Mouse (Mus musculus) cerebellum, postnatal 4 days (tissue): ENCODE results near the gene Adh6b.

ENCODE experiments used
- DNase-seq, 2 experiments: peaks; one replicate each; pipeline ENCODE4 v3.0.0; 2022; ENCODE audit warnings: low spot score in 2 of 2, mixed read lengths in 1 of 2

Gene Adh6b

DNA sequence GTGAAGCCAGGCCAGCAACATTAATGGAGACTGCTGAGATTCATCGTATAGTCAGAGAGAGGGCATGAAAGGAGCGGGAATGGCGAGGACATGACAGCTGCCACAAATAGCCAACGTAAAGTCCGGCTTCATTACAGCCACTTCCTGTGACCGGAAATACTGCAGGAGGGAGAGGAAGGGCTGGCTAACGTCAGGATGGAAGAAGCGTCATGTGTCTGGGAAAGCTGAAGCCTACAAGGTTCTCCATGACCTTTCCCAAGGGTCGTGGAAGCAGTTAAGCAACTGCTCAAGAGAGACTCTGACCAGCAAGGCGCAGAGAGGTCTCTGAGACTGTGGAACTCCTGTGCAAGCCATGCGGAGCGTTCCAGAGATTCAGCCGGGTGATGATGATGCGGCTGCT lies at the start of gene Adh6b:
Gene Adh6b, plus strand, starts transcription at position 305 of the 400 bp plus-strand sequence.
- DNase-seq: no peak

DNA sequence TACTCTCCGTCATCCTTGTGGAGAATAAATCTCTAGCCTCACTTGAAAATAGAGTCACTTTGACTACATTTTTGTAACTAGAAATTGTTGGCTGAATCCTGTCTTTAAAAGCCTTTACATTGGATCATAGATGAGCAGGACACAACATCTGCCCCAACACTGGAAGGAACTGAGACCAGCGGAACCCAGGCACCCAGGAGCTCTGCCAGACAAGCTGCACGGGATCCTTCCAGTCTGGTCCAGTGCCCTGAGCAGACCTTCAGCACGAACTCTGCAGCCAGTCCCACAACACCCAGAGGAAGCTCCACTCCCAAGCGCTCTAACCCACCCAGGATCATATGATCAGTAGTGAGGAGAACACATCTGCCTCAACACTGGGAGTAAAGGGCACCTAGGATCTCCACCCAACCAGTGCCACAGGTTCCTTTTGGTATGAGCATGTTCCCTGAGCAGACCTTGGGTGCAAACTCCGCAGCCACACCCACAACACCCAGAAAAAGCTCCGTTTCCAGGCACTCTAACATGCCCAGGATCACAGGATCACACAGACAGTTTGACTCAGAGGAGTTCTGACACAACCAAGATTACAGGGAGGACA lies 48.2 kb upstream of the Adh6b start:
- DNase-seq: no peak

DNA sequence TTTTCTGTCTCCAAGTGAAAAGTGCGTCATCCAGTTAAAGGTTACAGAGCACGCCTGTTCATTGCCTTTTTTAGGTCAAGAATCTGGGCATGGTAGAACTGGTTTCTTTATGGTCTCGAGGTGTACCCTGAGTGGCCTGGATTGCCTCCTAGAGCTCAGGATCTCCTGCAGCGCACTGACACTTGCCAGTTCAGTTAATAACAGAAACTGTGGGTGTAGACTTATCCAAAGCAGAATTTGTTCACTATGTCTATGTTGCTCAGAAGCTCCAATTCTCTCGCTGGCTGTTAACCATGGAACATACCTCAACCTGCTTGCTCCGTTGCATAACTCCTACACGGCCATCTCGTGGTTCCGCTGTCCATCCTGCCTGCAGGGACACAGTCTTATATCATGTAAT lies 41.4 kb upstream of the Adh6b start:
- no peak for DNase-seq

DNA sequence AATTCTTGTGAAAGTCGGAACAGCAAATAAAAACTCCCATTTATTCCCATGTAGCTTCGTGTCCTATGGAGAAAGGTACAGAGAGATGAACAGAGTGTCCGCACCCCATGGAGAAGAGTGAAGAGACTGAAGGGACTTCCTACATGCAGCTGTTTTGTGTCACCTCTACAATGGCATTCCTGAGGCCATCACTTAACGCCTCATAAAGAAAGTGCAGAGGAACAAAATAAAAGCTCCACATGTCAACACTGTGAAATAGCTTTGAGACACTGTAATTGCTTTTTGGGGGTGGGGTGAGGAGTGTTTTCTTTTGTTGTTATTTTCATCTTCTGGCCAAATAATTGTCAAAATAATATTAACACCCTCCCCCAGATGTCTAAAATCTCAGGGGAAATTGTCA lies 38.9 kb upstream of the Adh6b start:
- DNase-seq: no peak

DNA sequence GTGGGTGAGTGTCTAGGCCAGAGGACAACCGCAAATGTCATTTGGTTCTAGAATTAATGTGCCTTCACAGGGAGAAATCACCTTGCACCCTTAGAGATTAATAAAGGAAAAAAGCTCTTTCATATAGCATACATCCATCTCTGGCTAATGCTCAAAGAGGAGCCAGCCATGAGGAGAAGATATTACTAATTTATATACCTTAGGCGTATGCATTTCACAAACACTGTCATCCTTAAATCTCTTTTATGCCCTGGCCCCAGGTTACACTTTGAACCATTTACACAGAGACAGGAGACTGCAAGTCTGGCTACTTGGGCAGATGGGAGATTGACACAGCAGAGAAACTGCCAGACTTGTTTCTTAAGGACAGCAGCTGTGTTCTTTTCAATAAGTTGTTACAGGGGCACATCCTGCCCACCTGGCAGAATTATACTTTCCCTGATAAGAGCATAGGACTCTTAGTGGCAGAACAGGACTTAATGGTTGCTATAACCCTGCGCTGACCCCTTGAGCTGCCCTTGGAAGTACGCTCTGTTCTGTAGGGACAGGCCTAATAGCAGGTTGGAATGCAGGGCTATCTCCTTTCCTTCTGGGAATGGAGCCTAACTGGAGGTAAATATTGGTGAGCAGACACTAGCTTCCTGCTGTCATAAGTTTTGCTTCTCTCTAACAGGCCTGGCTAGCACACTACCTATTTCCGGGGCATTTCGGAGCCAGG lies 37.6 kb upstream of the Adh6b start:
- no peak for DNase-seq

DNA sequence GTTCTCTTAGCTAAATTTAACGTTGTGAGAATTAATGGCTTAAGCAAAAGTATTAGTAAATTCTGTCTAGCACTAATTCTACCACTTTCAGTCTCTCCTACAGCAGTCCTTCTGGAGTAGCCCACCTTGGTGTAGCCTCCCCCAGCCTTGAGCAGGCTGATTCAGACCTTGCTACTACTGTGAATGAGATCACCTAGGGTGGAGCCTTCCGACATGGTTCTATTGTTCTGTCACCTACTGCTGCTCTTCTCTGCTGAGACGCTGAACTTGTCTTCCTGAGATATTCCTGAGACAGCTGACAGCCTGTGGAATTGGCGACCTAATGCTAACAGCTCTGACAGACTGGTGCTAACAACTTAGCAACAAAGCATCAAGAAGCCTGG lies 37.1 kb upstream of the Adh6b start:
- no peak for DNase-seq

DNA sequence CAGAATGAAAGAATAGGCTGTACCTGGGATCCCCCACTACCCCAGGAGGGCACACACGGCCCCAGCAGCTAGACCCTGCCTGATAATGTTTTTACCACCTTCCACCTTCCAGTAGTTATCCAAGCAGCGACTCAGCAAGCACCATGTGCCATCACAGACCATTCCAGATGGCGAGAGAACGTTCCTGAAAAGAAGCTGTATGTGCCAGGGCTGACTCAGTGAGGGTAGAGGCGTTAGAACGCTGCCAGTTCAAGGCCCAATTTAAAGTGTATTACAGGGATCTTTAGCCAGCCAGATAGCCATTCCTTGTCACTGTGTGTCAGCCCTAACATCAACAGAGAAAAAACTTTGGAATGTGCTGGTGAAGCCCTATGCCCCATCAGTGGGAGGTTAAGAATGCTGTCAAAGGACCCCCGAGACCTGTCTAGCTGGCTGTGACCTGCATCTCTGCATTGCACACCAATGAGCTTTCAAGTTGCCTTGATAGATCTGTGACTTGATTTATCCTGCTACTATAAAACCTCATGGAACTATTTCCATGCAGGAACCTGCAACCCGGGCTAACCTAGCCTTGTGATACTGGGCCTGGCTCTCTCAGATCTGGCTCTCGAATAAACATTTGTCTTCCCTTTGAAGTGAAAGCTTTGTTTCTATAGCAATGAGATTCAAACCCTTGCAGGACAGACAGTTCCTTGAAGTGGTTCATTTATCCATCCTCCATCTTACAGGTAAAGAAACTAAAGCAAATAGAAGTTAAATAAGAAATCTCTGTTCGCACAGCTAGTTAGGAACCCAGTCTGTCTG lies 35.9 kb upstream of the Adh6b start:
- DNase-seq: no peak

DNA sequence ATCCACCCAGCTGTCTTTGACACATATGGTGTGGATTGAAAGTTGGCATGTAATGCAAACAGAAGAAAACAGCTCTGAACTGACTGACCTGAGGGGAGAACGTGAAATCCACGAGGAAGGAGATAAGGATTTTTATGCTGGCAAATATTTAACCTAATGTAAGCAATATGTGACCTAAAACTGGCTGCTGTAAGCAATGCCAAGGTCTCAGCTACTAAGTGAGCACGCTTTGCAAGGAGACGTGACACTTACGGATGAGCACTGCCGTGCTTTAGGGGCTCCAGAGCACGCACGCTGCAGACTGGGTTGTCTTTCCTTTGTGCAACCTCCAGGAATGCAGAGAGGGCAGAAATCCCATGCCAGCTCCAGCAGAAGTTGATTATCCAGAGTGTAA lies 35.3 kb upstream of the Adh6b start:
- DNase-seq: no peak

DNA sequence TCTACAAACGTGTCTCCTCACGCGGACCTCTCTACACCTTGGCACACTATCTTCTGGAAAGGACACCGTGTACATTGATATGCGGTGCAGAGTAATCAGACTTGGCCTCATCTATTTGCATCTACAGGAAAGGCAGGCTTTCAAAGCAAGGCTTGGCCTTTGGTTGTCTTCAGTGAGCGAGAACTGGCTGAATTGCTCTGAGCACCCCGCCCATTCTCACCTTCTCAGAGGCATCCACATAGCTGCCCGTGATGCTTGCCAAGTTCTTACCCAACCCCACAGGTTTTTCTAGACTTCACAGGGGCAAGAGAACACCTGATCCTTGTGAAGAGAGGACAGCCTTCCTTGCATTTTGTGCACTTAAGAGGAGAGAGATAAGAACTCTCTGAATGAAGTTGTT lies 31.7 kb upstream of the Adh6b start:
- no peak for DNase-seq

DNA sequence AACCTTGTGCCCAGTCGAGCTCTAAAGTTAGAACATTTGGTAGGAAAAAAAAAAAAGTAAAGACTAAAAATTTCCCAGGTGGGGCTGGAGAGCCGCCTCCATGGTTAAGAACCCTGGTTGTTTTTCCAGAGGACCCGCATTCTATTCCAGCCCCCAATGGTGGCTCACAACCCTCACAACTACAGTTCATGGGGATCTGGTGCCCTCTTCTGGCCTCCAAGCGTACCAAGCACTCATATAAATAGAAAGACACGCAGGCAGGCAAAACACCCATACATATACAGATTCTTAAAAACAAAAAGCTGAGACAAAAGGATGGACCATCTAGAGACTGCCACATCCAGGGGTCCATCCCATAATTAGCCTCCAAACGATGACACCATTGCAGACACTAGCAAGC lies 30.6 kb upstream of the Adh6b start:
- no peak for DNase-seq

DNA sequence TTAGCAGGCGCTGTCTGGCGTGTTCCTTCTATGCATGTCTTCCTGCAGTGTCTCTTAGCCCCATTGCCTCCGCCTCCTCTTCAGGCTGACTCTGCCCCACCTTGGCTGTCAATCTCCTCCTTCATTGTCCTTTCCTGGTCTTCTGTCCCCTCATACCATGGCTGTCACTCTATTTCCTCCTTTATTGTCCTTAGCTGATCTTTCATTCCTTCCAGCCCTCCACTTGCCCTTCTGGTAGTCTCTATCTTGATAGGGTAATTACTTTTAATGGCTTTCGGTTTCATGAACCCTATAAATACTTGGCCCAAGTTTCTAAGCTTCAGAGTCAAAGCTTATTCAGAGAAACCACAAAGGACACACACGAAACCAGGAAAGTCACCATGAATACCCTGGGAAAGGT lies 28.6 kb upstream of the Adh6b start, which contains the start of gene Adh6a:
Gene Adh6a, plus strand, starts transcription at position 322 of the 400 bp plus-strand sequence.
- no peak for DNase-seq

DNA sequence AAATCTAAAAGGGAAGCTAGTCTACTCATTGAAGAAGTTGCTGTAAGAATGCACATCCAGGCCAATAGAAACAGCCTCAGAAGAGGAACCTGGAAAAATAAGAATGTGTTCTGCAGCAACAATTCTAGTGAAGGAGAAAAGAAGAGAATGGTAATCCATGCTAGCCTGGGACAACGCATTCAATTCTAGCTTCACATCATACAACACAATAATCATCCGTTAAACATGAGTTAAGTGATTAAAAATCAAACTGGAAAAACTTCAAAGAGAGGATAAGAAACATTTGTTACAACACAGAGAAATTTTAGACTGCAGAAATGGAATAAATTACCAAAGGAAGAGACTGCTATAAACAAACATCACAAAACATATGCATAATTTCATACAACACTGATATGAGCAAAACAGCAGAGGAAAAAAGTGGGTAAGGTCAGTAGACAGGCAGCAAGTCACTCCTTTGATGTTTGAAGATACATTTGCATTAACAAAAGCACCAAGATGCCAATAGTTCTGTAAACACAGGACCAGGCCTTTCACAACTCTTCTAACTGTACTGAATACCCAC lies 24.6 kb upstream of the Adh6b start:
- no peak for DNase-seq

DNA sequence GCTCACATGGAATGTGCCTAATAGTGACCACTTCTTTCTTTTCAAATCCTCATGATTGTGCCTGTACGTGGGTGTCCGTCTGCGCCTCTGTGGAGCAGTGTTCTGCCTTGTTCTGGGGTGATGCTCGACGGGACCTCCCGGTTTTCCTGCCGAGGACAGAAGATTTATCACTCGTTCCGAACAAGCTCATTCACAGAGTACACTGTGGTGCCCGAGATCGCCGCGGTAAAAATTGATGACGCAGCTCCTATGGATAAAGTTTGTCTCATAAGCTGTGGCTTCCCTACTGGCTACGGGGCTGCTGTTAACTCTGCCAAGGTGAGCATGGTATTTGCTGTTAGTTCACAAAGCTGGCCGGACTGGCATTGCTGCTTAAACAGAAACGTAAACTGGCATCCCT lies 16.6 kb upstream of the Adh6b start:
- no peak for DNase-seq

DNA sequence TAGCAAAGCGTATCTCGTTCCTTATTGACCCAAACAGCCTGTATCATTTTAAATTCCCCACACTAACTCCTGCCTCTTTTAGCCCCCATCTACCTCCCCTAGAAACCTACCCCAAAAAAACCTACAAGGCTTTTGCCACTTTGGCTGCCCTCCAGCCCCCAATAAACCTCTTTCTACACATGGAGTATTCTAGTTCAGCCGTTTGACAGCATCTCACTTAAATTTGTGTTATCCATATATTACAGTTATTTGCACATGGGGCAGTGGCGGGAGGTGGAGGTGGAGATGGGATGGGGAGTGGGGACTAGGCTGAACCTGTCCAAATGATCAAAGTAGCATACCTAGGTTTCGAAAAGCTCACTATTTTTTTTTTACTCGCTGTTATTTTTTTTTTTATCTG lies 16.1 kb upstream of the Adh6b start:
- no peak for DNase-seq

DNA sequence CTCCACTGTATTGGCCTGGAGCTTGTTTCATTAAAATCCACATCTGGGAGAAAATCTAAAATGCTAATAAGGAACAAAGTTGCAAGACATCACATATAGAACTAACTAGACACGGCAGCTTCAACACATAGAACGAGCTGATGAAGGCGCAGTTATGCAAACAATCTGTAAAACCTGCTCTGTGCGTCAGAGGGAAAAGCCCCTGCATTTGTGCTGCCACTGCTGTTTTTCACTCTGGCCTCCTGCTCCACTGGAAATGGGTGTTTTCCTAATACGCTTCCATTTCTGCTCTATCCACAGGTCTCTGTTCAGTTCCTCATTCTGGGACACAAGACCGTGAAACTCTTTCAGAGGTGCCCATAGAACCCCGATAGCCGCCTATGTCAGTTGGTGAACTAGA lies 7.7 kb upstream of the Adh6b start:
- no peak for DNase-seq

DNA sequence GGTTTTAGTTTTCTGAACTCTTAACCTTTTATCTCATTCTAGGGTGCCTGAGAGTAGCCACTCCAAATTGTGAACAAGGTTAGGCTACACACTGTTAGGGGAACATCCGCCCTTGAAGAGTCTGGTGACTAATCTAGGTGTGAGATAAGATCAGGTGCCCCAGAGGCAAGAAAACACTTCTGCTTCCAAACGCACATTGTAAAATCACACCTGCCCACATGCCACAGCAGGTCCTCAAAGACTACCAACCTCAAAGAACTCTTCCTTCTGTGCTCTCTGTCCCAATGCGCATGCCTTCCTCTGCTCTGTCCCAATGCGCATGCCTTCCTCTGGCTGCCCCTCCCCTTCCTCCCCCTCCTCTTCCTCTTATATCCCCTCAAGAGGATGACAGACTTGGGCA lies 7.3 kb upstream of the Adh6b start:
- DNase-seq: no peak

DNA sequence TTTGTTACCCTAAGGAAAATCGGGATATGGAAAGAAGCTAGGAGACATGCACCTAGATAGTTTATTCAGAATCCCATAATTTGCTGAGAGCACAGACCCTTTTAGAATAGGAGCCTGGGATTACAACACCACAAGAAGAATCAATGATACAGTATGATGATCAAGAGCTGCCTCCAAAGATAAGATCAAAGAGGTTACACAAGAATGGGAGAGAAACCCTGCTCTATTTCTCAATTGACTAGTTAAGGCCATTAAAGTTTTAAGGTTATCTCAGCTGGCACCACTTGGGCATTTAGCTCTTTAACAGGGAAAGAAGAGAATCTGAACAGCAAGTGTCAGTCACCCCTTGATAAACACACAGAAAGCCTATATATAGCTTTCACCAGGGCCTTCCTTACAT lies 6.0 kb upstream of the Adh6b start:
- DNase-seq: no peak

DNA sequence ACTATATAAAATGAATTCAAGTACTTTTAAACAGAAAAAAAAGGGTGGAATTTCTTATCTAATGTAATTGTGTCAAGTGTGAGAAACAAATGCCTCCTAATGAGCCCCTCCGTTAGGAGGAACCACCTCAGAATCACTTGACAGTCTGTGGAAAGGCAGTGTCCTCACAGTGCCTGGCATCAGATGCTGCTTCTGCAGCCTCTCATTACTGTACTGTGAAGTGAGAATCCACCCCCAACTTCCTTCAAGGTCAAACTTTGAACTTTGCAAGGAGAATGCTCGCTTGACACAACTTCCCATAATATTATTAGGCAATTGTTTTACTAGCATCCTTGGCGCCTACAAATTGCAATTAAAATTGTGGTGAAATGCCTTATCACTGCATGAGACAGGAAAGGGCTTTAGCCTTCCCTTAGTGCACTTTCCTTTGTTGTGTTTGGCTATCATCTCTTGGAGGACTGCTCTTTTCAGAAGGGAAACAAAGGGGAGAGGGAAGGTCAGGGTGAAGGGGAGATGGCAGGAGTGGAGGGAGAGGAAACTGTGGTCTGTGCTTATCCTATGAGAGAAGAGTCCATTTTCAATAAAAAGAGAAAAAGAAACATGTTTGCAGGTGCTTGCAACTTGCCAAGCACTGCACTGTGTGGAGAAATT lies 5.3 kb upstream of the Adh6b start:
- no peak for DNase-seq

DNA sequence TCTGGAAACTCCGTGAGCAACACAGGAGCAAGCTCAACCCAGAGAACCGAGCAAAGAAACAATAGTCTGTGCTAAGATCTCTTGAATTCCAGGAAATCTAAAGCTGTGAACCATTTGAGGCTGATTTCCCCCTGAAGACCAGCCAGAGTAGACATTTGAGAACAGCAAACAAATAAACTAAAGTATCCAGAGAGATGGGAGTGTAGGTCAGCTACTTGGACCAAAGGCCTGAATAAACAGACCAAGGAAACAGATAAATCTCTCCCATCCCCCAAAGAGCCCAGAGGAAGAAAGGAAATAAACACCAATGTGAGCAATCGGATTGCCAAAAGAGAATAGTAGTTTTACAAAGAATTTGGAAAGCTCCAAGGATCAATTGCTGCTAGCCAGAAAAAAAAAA lies 5.5 kb downstream of the Adh6b start:
- no peak for DNase-seq

DNA sequence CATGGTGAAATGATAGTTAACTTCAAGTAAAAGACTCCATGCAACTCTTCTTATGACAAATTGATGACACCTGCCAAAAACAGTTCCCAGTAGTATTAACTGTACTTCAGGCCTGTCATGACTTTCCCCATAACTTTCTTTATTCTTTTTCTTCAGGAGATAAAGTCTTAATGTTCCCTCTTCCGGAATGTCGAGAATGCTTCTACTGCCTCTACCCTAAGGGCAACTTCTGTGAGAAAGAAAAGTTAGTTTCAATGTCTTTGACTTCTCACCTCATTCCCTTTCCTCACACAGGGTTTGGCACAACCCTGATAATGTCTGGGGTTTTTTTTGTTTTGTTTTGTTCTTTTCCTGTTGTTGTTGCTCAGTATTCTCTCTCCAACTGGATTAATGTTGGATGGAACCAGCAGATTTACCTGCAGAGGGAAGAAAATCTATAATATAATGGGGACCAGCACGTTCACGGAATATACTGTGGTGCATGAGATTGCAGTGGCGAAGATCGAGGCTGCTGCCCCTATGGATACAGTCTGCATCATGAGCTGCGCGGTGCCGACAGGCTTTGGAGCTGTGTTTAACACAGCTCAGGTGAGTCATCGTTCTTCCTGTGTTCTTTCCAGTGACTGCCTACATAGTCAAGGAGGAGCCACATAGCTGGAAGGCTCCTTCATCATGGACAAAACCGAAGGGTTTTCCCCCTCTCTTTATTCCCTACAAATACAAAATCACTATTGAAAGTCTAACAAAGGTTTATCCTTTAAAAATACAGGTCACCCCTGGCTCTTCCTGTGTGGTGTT lies 10.6 kb downstream of the Adh6b start:
- no peak for DNase-seq

DNA sequence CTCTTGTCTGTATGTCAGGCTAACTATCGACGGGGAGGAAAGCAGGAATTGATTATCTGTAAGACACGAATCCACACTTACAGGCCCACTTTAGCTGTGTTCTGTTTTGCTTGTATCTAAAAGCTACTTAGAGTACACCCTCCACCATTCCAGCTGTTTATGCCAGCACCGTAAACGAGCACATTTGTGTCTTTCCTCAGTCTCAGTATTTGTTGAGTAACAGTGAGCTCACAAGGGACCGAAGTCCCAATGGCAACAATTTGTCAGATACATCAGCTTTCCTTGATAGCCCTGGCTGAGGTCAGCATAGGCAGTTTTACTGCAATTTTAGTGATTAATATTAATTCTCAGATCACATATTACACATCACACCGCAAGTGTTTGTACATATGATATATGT lies 17.3 kb downstream of the Adh6b start:
- DNase-seq: no peak
